13 mouse cellular contexts compared by ENCODE assay signal in genomic region chr14:90412707-90413106, GRCm38 (mm10).
"Had no signal": no experiment of that assay in that cellular context is flagged by ENCODE, and none has a peak within 500 bp of the region (broad histone marks: within the 10 kb centered on the region; RNA-seq: fewer than 3 reads in every experiment).

No protein-coding gene starts in this region.

- H3K4me2 ChIP-seq: liver, embryonic 13.5 days; midbrain, embryonic 12.5 days had no signal

- H3K27ac ChIP-seq: kidney, postnatal 0 days; left cerebral cortex, adult 2 months; liver, embryonic 13.5 days; midbrain, embryonic 12.5 days had no signal

- H3K9me3 ChIP-seq: liver, embryonic 13.5 days; midbrain, embryonic 12.5 days had no signal

- H3K4me1 ChIP-seq: liver, embryonic 13.5 days; midbrain, embryonic 12.5 days had no signal

- H3K36me3 ChIP-seq: liver, embryonic 13.5 days; midbrain, embryonic 12.5 days had no signal

- DNase-seq: kidney, adult 2 months; kidney, postnatal 25 days; layer of hippocampus, postnatal 36 days; liver, embryonic 13.5 days; lung, adult 2 months; lung, postnatal 14 days; lung, postnatal 4 days; thymus, adult 18-20 months; thymus, postnatal 14 days; thymus, postnatal 4 days had no signal

- H3K27me3 ChIP-seq: liver, embryonic 13.5 days; midbrain, embryonic 12.5 days had no signal

- H3K4me3 ChIP-seq: left cerebral cortex, adult 2 months; liver, embryonic 13.5 days; midbrain, embryonic 12.5 days had no signal

- H3K9ac ChIP-seq: liver, embryonic 13.5 days; midbrain, embryonic 12.5 days had no signal
